Mouse (Mus musculus) frontal cortex, postnatal 36 days (tissue): ENCODE results near the gene Phpt1.
"Not testable (repeated sequence)": the region's sequence is repeated elsewhere in the genome, so short reads cannot be mapped to it uniquely, and the experiment has no call there.

Source experiments
- DNase-seq, 2 experiments: peaks; one replicate each; pipeline ENCODE4 v3.0.0; 2022; ENCODE audit warnings: low spot score in 2 of 2

Gene Phpt1

GRCm38 (mm10) chr2:25560551-25560950 is 14.5 kb downstream of the Phpt1 start:
- no peak for DNase-seq

GRCm38 (mm10) chr2:25558774-25559173 is 16.2 kb downstream of the Phpt1 start:
- DNase-seq = no peak

DNA sequence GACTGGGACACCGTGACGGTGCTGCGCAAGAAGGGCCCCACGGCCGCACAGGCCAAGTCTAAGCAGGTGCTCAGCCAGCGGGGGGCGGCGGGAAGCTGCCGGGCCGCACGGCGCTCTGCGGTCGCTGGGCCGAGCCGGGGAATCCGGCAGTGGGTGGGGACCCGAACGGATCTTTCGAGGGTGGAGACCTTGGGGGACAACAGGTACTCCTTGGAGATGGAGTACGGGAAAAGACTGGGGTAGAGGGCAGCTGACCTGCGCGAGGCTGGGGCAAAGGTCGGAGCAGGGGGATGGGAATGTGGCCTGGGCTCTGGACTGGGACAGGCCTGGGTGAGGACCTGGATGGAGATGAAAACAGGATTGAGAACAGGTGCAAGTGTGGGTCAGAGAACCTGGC is 17.1 kb downstream of the Phpt1 start:
- no peak for DNase-seq

DNA sequence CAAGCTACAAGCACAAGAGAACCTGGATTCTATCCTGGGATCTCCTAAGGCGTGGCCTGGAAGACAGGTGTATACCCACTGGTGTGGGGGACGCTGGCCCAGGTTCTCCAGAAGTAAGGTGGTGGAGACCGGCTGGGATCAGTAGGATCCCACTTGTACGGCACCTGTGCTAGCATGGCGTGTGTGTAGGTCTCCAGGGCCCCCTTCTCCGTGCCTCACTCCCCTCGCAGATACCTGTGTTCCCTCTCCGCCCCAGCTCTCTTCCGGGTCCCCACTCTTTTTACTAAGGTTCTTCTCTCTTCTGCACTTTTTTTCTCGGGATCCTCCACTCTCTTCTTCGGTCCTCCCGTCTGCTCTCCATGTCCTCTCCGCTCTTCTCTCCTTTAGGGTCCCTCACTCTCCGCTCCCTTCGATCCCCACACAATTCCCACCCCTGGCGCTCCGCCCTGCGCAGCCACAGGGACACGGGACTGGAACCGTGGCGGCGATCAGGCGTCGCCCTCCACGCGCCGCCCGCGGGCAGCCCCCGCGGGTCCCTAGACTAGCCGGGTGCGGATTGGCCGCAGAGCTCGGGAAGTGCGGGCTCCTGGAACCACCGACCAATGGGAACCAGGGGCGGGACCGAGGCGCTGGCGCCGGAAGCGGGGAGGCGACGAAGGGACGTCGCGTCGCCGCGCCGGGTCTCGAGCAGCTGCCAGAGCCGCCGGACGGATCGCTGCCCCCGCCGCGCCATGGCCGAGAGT is 17.6 kb downstream of the Phpt1 start, which contains the start of gene Edf1:
Edf1 (plus strand) TSS at position 627 of the 743 bp plus-strand sequence.
- peak; percentile 95 to 96 for DNase-seq

DNA sequence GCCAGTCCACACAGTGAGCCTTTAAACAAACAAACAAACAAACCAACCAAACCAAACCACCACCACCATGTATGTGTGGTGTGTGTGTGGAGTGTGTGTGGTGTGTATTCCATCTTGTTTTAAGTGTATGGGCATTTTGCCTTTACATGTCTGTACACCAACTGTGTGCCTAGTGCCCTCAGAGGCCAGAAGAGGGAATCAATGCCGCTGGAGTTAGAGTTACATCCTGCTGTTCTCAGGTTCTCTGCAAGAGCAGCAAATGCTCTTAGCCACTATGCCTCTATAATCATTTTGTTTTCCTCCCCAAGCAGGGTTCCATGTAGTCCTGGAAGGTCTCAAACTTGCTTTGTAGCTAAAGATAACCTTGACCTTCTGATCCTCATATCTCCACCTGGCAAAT is 18.7 kb downstream of the Phpt1 start:
- no peak for DNase-seq

DNA sequence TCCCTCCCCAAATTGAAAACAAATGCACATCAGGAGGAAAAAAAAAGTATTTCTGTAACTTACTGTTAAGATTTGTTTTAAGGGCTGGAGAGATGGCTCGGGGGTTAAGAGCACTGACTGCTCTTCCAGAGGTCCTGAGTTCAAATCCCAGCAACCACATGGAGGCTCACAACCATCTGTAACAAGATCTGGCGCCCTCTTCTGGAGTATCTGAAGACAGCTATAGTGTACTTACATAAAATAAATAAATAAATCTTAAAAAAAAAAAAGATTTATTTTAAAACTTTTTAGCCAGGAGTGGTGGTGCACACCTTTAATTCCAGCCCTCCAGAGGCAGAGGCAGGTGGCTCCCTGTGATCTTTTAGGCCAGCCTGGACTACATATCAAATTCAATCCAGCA is 19.5 kb downstream of the Phpt1 start:
- DNase-seq = not testable (repeated sequence)

DNA sequence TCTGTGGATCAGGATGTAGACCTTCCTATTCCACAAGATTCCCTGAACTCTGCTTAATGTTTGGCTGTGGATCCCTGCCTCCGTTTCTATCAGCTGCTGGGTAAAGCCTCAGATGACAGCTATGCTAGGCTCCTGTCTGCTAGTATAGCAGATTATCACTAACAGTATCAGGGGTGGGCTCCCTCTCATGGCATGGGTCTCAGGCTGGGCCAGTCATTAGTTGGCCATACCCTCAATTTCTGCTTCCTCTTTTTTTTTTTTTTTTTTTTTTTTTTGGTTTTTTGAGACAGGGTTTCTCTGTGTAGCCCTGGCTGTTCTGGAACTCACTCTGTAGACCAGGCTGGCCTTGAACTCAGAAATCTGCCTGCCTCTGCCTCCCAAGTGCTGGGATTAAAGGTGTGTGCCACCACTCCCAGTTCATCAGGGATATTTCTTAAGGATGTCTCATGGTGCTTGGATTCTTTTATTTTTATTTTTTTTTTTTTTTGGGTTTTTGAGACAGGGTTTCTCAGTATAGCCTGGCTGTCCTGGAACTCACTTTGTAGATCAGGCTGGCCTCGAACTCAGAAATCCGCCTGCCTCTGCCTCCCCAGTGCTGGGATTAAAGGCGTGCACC is 21.7 kb downstream of the Phpt1 start:
- not testable (repeated sequence) for DNase-seq

DNA sequence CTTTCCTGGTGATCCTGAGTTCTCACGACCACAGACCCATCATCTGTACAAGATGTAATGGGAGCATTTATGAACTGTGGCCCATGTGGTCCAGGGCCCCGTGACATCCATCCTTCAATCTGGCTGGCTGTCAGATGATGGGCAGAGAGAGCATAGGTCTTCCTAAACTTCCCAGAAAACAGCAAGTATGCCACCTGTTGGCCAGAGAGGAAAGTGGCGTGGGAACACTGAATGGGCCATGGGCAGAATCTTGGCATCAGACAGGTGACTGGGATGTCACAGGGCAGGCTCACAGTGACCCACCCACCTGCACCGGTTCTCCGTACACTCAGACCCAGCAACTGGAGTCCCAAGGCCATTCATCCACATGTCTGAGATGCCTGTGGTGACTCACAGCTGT is 23.8 kb downstream of the Phpt1 start:
- DNase-seq = peak in 1 of 2 experiments; percentile 40

DNA sequence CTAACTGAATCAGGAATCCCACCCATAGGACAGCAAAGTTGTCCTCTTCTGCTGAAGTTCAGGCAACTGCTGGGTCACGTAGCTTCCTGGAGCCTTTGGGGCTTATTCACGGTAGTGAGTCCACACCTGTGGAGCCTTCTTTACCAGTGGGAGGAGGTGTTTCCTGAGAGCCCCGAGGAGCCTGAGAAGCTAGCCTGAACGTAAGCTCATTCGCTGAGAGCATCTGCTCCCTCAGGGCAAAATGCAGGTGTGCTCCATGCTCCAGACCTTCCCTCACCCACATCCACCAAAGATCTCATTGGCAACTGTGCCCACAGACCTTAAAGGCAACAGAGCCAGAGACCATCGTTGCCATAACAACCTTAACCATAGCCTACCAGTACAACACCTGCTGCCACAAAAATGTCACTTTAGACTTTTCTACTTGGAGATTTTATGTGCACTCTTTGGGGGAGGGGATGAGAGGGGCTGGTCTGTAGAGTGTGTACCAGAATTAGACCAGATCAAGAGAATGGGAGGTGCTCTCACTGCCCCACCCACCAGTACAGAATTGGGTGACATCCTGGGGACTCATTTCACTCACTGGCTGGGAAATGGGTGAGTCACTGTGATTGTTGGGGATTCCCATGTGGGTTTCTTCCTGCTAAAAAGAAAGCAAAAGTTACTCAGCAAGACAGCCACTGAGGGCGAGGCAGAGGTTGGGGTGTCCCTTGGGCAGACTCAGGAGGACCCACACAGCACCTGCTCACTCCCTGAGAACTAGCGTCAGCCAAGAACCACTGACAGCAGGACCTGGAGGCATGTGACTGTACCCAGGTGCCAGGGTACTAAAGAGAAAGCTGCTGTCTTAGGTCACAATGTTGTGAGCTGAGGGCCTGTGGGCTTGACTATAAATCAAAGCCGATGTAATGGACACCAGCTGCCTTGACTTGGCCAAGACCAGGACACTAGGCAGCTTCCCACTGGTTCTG is 25.7 kb downstream of the Phpt1 start:
- DNase-seq = no peak

GRCm38 (mm10) chr2:25546811-25547491 is 28.1 kb downstream of the Phpt1 start, which contains the start of gene Traf2:
Gene Traf2, minus strand, starts transcription at chr2:25546940.
- DNase-seq = peak; percentile 98 to 99

GRCm38 (mm10) chr2:25545996-25546810 is 28.8 kb downstream of the Phpt1 start:
- no peak for DNase-seq

DNA sequence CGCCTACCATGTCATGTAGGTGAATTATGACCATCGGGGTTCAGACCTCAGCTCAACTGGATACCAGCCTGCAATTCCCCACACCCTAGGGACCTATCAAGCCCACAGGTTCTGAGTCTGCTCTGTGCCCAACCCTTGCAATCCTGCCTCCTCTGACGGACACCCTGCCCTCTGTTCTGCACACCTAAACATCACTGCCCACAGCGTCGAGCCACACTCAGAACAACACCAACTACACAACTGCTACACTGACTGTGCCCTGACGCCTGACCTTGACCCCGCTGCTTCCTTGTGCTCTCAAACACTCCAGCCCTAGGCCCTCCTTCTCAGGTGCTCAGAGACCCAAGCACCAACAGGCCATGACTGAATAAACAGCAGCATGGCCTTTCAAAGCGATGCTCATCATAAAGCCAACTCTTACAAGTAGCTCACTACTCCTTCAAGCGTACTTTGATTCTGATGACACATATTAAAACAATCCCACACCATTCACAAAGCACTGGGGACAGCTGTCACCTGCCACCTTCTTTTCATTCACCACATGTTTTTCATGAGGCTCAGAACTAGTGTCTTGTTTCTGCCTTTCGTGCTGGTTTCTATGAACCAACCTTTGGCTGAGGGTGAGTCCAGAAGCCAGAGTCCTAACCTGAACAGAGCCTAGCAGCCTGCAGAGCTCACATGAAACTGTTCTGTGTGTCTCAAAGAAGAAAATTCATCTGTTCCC is 33.2 kb downstream of the Phpt1 start:
- DNase-seq = no peak

DNA sequence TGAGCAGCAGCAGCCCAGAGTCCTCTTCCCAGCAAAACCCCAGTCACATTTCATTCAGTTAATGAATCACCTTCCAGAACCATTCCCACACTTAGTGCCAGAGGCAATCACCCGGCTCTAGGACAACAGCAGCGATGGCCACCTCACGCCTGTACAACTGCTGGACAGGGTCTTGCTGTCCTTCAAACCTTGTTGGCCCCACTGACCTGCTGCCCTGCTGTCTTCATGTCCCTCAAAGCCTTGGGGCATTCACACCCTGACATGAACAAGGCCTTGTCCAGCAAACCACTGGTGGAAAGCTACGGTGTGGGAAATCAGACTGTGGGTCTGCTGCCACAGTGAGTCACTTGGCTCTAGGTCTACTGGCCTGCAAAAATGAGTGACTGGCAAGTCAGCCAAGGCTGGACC is 34.5 kb downstream of the Phpt1 start:
- DNase-seq = no peak

DNA sequence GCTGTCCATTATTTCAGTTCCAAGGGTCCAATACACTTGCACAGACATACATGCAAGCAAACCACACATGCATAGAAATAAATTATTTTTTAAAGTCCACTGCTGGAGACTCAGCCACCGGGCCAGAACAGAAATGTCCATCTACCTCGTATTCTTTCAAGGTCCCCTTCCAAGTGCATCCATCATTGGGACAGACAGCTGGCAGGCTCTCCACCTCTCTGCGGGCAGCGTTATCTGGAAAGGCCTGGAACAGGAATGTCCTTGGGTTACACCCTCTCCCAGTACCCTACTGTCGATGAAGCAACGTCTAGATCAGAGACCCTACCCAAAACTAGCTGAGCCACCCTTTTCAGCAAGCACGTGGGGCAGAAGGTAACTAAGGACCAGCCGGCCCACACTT is 38.5 kb downstream of the Phpt1 start:
- no peak for DNase-seq

DNA sequence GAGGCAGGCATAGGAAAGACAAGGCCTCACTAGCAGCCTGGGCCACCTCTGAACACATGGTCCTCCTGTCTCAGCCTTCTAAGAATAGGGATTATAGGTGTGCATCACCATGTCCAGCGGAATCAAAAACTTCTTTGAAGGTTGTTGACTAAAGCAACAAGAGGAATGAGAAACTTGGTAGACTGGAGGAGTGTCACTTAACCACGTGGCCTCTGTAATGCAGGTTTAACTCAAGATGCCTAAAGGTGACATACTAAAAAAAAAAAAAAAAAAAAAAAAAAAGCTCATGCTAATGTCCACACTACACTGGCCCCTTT is 40.2 kb downstream of the Phpt1 start:
- no peak for DNase-seq

DNA sequence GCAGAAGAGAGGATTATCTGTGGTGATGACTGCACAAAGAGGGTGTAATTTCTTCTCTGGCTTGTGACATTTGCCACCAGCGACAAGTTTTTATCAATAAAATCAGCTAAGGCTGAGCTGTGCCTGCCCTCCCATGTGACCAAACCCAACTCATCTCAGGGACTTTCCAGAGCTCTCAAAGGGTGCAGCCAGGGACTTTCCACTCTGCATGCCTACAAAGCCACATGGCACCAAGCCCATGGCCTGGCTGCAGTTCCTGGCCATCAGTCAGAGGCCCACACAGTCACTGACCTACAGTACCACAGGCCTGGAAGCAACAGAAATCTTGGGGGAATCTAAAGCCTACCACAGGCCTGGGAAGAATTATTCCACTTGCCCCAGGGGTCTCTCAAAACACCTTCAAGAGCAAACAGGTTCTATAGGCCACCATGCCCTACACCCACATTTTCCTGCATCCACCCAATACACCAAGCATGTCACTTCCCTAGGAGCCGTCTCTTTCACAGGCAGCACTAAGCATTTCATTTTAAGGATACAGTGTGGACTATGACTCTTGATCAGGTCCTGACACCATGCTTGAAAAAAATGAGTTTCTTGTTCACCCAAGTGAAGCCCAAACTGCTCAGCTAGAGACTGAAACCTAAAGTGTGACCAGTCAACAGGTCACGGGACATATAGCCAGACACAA is 40.7 kb downstream of the Phpt1 start:
- no peak for DNase-seq

GRCm38 (mm10) chr2:25533707-25534106 is 41.3 kb downstream of the Phpt1 start:
- DNase-seq = no peak

DNA sequence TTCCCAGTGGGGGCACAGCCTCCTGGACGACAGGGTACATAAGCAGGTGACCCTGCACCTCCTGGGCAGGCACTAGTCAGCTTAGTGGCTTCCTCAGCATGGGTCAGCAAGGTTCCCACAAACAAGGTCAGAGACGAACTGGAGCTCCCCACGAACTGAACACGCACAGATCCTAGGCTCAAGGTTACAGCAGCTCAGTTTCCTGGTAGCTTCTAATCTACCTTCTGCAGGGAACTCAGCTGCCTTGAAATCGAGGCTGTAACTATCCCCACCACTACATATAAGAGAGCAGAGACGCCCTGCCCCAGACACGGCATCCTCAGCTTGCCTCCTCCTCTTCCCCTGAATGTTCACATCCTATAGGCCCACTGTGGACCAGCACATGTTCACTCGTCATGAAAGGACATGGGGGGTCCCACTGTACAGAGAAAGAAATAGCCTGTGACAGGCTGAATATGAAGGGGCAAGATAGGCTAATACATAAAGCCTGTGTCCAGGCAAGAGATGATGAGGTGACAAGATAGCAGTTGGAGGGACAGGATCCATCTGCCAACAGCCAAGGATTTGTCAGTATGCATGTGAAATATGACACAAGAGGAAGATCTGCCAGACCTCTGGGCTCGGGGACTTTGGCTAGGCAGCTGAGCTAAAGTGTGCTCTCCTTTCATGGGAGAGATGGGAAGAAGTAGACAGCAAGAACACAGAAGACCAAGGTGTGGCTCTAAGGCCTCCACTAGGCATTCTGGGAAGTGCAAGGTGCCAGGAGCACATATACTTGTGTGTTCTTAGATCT is 48.3 kb downstream of the Phpt1 start:
- no peak for DNase-seq
